Mouse (Mus musculus) right cerebral cortex, postnatal 4 days (tissue): ENCODE measurements around the gene Nrsn2.
A peak's percentile ranks its signal among the peaks of the same experiment; 100 is the strongest.
"Not testable (repeated sequence)": the region's sequence is repeated elsewhere in the genome, so short reads cannot be mapped to it uniquely, and the experiment has no call there.

ENCODE experiments used
- DNase-seq: peaks from one replicate; pipeline ENCODE4 v3.0.0-alpha.2; 2022

Nrsn2 gene

DNA sequence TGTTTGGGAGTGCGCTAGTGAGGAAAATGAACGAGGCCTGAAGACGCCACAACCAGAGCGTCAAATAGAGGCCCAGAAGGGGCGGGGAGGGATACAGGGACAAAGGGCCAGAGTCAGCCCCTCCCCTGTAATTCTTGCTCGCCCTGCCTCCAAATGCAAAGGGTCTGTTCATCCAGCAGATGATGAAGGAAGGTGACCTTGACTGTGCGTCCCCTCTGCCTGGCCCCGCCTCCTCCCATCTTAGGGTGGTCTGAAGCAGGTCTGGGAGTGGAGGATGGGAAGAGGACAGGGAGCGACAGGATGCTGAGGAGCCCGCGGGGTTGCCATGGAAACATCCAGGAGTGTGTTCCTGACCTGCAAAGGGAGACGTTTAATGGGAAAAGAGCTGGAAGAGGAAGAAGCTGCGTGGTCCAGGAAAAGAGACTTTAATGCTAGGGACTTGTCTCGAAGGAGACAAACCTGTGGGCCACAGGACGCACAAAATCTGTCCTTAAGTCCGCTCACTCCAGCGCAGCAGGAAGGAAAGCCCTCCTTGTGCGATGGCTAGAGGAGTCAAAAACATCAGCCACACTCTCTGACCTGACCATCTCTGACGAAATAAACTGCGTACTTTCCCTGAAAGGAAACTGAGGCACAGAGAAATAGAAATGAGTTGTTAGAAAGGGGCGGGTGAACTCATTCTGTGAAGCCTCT, 640 bp downstream of the Nrsn2 start:
- DNase-seq = peak; percentile 54

DNA sequence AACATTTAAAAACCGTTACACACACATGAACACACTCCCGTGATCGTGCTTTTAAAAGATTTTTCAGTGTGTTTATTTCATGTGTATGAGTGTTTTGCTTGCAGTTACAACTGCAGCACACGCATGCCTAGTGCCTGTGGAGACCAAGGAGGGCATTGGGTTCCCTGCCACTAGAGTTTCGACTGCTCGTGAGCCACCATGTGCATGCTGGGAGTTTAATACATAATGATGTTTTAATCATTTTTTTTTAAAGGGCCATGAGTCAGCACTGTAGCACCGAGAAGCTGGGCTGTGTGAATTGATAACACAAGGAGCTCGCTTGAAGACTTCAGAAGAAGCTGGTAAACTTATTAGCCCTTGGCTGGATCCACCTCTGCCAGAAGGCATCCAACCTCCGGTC, 2.9 kb downstream of the Nrsn2 start:
- DNase-seq = no peak

DNA sequence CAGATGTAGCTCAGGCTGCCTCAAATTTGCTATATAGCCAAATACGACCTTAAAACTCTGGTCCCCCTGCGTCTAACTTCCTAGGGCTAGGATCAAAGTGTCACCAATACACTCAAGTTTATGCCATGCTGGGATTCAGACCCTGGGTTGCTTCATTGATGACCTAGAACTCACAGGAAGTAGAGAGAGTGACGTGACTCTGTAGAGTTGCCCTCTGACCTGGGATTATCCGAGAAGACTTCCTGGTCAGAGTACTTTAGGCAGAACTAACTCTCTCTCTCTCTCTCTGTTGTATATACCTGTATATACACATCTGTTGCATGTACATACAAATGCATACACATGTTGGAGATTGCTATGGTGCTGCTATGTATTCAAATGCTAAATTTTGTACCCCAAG, 3.8 kb downstream of the Nrsn2 start:
- DNase-seq = no peak

DNA sequence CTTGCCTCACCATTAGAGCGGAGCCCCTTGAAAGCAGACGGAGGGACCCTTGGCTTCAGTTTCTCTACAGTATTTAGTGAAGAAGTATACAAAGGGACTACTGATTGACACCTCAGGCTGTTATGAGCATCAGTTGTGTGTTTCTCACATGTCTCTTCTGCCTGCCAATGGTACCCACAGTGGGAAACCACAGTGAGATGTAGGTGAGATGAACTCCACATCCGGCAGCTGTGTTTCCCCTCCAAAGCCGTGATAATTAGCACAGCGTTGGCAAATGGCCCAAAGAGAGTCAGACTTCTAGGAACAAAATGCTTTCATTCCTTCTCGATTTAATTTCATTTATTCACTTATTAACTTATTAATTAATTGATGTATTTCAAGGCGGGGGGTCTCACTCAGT, 4.3 kb downstream of the Nrsn2 start:
- no peak for DNase-seq

- peak; percentile 54 for DNase-seq
These were observed 7.8 kb downstream of the Nrsn2 start for GRCm38 (mm10) chr2:152368532-152369140.

DNA sequence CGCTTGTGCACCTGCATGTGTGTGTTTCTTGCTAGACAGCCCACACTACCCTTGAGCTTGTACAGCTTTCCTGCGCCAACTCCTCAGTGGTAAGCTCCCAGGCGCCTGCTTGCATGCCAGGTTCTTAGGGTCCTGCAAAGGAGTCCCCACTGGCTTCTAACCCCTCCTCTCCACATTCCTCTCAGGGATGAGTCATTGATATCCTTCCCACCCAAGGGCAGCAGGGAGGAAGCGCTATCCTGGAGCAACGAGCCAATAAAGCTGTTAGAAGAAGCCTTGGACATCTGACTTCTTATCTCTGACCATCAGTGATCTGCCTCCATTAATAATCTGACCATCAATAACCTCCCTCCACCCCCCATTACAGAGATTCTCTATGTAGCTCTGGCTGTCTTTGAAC, 8.5 kb downstream of the Nrsn2 start:
- no peak for DNase-seq

DNA sequence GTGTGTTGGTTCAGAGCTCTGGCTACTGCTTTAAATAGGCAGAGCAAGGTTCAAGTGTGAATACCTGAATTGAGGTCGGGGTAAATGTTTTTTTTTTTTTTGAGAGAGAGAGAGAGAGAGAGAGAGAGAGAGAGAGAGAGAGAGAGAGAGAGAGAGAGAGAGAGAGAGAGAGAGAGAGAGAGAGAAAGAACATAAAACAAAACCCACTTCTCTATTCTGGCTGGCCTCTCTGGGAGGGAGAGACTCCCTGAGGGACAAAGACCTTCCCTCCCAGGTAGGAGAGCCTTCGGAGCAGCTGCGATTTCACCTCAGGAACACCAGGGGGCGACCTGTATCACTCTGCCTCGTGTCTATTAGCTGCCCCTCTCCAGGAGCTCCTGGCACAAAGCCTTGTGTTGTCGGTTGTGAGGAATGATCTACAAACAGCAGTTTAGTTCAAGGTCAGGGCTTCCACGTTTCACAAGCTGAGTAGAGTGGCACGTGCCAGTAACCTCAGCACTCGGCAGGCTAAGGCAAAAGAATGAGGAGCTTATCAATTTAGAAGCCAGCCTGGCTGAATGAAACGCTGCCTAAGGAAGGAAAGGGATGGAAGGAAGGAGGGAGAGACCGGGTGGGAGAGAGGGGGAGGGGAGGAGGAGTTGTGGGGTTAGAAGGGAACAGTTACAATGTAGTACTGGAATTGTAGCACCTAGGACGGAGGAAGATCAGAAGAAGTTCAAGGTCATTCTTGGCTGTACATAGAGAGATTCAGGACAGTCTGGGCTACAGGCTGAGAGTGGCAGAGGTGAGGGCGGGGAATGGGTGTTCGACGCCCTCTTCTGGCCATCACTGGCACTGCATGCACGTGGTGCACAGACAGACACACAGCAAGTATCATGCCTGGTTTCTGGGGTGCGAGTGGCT, 12.9 kb downstream of the Nrsn2 start:
- peak; percentile 69 for DNase-seq

- no peak for DNase-seq
These were observed 15.2 kb downstream of the Nrsn2 start for GRCm38 (mm10) chr2:152361193-152361592.

DNA sequence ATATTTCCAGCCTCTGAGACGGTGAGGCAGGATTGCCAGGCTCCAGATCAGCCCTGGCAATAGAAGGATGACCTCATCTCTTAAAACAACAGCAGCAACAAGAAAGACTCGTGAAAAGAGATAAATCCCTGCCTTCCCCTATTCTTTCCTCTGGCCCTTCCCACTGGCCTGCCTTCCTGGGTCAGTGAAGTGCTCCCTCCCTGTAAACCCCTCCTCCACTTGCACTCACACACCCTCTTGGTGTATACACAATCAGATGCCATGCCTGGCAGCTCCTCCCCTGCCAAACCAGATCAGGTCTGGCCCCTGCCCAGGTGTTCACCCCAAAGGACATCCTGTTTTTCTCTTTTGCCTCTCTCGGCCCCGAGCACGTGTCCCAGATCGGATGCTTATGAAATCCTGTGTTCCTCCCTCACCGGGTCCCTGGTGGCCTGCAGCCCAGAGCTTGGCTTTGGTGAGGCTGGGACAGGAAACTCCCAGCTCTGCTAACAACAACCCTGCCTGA, 16.1 kb downstream of the Nrsn2 start:
- no peak for DNase-seq

- no peak for DNase-seq
These were observed 16.8 kb downstream of the Nrsn2 start for GRCm38 (mm10) chr2:152359616-152360015.

GRCm38 (mm10) chr2:152358977-152359376, 17.5 kb downstream of the Nrsn2 start:
- not testable (repeated sequence) for DNase-seq

- DNase-seq = no peak
These were observed 19.2 kb downstream of the Nrsn2 start for GRCm38 (mm10) chr2:152357254-152357653.

DNA sequence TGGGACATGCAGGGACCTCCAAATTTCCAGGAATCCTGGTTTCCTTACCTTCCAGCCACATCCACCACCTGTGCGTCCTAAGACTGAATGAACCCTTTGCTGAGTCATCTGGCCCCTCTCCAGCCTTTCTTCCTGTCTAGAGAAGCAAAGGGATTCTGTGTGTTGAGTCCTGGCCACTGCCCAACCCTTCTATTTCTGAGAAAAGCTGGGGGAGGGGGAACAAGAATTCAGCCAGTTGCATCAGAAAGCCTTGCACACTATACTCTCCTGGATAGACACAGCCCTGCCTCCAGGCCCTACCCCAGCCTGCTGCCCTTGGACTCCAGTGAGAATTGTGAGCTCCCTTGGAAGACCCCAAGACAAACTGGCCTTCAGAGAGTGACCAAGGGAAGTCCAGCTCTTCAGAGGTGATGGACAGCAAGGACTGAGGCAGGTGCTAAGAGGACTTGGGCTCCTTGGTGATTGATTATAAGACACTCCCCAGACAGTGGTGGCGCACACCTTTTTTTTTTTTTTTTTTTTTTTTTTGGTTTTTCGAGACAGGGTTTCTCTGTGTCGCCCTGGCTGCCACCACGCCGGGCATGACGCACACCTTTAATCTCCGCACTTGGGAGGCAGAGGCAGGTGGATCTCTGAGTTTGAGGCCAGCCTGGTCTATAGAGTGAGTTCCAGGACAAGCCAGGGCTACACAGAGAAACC, 26.4 kb downstream of the Nrsn2 start:
- no peak for DNase-seq

- no peak for DNase-seq
These were observed 27.2 kb downstream of the Nrsn2 start for GRCm38 (mm10) chr2:152349205-152349604.

DNA sequence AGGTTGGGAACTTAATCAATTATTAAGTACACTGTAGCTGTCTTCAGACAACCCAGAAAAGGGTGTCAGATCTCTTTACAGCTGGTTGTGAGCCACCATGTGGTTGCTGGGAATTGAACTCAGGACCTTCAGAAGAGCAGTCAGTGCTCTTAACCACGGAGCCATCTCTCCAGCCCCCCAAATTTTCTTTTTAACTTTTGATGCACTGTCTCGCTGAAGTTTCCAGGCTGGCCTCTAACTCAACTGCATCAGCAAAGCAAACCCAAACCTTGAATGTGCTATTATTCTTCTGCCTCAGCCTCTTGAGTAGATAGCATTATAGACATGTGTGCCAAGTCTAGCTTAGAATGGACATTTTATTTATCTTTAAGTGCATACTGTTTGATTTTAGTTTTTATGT, 28.7 kb downstream of the Nrsn2 start:
- DNase-seq = no peak

GRCm38 (mm10) chr2:152346776-152347465, 29.5 kb downstream of the Nrsn2 start:
- DNase-seq = no peak

GRCm38 (mm10) chr2:152345393-152345792, 31.0 kb downstream of the Nrsn2 start:
- no peak for DNase-seq

- DNase-seq = no peak
These were observed 31.5 kb downstream of the Nrsn2 start for GRCm38 (mm10) chr2:152344909-152345308.

- DNase-seq = no peak
These were observed 32.1 kb downstream of the Nrsn2 start for GRCm38 (mm10) chr2:152344361-152344760.

DNA sequence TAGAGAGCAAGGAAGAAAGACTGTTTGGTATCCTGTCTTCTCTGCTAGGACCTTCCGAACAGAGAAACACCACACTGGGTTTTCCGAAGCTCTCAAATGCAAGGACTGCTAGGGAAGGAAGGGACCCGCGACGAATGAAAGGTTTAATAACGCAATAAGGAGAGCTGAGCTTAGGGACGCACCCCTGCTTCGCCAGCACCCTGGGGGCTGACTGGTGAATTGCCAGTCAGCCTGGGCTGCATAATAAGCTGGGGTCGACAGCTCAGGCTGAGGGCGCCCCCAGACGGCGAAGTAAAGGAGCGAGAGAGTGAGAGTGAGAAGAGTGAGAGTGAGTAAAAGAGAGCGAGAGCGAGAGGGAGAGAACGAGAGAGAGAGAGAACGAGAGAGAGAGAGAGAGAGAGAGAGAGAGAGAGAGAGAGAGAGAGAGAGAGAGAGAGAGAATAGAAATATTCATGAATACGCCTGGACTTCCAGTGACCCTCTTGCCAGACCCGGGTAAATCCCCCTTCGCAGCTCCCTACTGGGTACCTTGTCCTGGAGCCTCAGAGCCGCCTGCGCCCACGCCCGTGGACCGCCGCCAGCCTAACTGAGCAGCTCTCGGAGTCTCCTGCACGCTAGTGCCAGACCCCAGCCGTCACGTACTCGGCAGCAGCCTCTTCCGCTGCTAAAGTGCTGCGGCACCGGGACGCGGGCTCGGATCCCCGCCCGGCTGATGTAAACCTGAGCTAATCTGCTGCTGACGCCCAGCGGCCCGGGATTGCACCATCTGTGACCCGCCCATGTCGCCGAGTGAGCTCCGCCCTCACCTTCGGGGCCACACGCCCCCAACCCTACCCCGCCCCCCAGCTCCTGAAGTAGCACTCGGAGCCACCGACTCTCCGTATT, 32.9 kb downstream of the Nrsn2 start, which contains the start of gene Trib3:
Trib3 (minus strand) TSS at position 704 of the 885 bp plus-strand sequence.
- peak; percentile 79 for DNase-seq

- DNase-seq = no peak
These were observed 36.7 kb downstream of the Nrsn2 start for GRCm38 (mm10) chr2:152339631-152340179.
